Mouse (Mus musculus) liver, adult 2 months (tissue): Measurements from ENCODE around the gene Ucn2. TPM values are rescaled to one million over a fixed set of nuclear protein-coding genes. Genes with fewer than 3 reads are reported as not detected.

Source experiments
- DNase-seq: peaks from one replicate; pipeline ENCODE4 v3.0.0-alpha.2; 2011; ENCODE audit warnings: low read depth, low spot score; ENCODE audit errors: extremely low read depth
- H3K27ac ChIP-seq: fragments of 200-500 bp; replicated peaks from 2 replicates; pipeline ENCODE4 v1.5.1; 2012; ENCODE audit warnings: low read depth, mild to moderate bottlenecking, control low read depth, inconsistent platforms, low read length; ENCODE audit not compliant: insufficient read depth
- H3K27me3 ChIP-seq: fragments of 200-500 bp; 2 replicates; pipeline ENCODE4 v1.6.1; 2012; ENCODE audit warnings: mild to moderate bottlenecking, moderate library complexity, low read length, inconsistent platforms; ENCODE audit not compliant: control insufficient read depth, insufficient read depth
- H3K36me3 ChIP-seq: fragments of 200-500 bp; 2 replicates; pipeline ENCODE4 v1.6.1; 2012; ENCODE audit warnings: low read length, inconsistent platforms; ENCODE audit not compliant: control insufficient read depth, insufficient read depth
- H3K4me1 ChIP-seq: fragments of 200-500 bp; 2 replicates; pipeline ENCODE4 v1.6.1; 2011; ENCODE audit warnings: low read length; ENCODE audit not compliant: control insufficient read depth, insufficient read depth
- H3K4me3 ChIP-seq: fragments of 200-500 bp; 2 replicates; pipeline ENCODE4 v1.5.1; 2011; ENCODE audit warnings: low read depth, mild to moderate bottlenecking, control low read depth, low read length, moderate library complexity; ENCODE audit not compliant: insufficient read depth
- H3K79me2 ChIP-seq: fragments of 200-500 bp; 2 replicates; pipeline ENCODE4 v1.6.1; 2012; ENCODE audit warnings: inconsistent platforms, mild to moderate bottlenecking, low read length, moderate library complexity; ENCODE audit not compliant: control insufficient read depth, insufficient read depth
- H3K9ac ChIP-seq: fragments of 200-500 bp; 2 replicates; pipeline ENCODE4 v1.6.1; 2012; ENCODE audit warnings: low read depth, mild to moderate bottlenecking, control low read depth, inconsistent platforms, low read length
- CTCF ChIP-seq: fragments of 200-500 bp; IDR thresholded peaks from 2 replicates; pipeline ENCODE4 v1.5.1; 2011; ENCODE audit warnings: low read depth, low read length, control low read depth
- POLR2A ChIP-seq: fragments of 200-500 bp; IDR thresholded peaks from 2 replicates; pipeline ENCODE4 v1.6.1; 2011; ENCODE audit warnings: low read length, control low read depth; ENCODE audit not compliant: insufficient read depth; ENCODE audit errors: extremely low read depth
- WGBS: fragments of 180-500 bp; shearing (Covaris S2); methylation state at CpG from one replicate; pipeline ENCODE4 v1.1.7; 2018; 5-methylcytosine and 5-hydroxymethylcytosine counted together
- polyA plus RNA-seq: library from polyadenylated mRNA; depleted of rRNA; stranded (reverse); fragments of >200 nt; gene quantifications from 2 replicates; pipeline ENCODE4 v1.2.3, GENCODE M21; 2012
- total RNA-seq: library from RNA; depleted of rRNA; stranded (reverse); fragments of >200 nt; gene quantifications from 2 replicates; pipeline ENCODE4 v1.2.3, GENCODE M21; 2014

Gene Ucn2
- total and polyA plus RNA-seq, 2 experiments = not detected

GRCm38 (mm10) chr9:109021428-109021827 lies 35.6 kb downstream of the Ucn2 start:
- H3K4me3 ChIP-seq = no peak overlapping the region
- H3K4me1 ChIP-seq = no peaks in the 10 kb centered on the region; the same call in 1 of the 2 replicates
- no peaks in the 10 kb centered on the region for H3K36me3 ChIP-seq
- no peak overlapping the region for H3K9ac ChIP-seq
- no peak for DNase-seq
- TF ChIP-seq CTCF (no peak), POLR2A (no peak)
- WGBS = 85% methylated on average over 4 of the region's 4 CpGs
- H3K27ac ChIP-seq = no peak overlapping the region
- H3K79me2 ChIP-seq = no peaks in the 10 kb centered on the region
- no peaks in the 10 kb centered on the region for H3K27me3 ChIP-seq

- H3K4me3 ChIP-seq = no peak overlapping the region
- no peaks in the 10 kb centered on the region; the same call in 1 of the 2 replicates for H3K4me1 ChIP-seq
- TF ChIP-seq CTCF (no peak), POLR2A (no peak)
- H3K36me3 ChIP-seq = no peaks in the 10 kb centered on the region
- no peak overlapping the region for H3K27ac ChIP-seq
- H3K9ac ChIP-seq = no peak overlapping the region
- no peaks in the 10 kb centered on the region for H3K27me3 ChIP-seq
- DNase-seq = peak; percentile 40
- no peaks in the 10 kb centered on the region for H3K79me2 ChIP-seq
- WGBS = 79% methylated on average over 17 of the region's 17 CpGs
Observed at GRCm38 (mm10) chr9:109022866-109023685, 37.3 kb downstream of the Ucn2 start.

- Histone ChIP-seq H3K9ac (no peak overlapping the region), H3K27me3 (no peaks in the 10 kb centered on the region), H3K27ac (no peak overlapping the region), H3K36me3 (no peaks in the 10 kb centered on the region), H3K79me2 (no peaks in the 10 kb centered on the region), H3K4me3 (no peak overlapping the region), H3K4me1 (no peaks in the 10 kb centered on the region)
- TF ChIP-seq POLR2A (no peak), CTCF (no peak)
- DNase-seq = peak; percentile 40
- 38% methylated on average over 8 of the region's 8 CpGs for WGBS
Observed at GRCm38 (mm10) chr9:109027521-109027920, 41.7 kb downstream of the Ucn2 start.

DNA sequence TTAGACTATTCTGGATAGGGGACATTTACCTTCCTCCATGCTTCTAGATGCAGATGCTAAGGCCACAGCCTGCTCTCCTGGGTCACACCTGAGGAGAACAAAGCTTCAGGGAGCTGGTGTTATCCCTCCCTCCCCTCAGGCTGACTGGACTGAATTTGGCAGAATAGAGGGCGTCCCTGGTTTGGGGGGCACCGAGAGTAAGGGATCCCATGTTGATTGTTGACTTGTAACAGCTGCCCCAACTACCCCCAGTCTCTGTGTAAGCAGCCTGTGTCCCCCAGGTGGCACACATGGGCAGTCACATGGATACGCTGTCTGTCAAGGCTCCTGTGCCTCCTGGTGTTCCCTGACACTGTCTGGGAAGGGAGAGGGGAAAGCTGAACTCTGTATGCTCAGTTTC lies 42.6 kb downstream of the Ucn2 start:
- Histone ChIP-seq H3K4me1 (no peaks in the 10 kb centered on the region), H3K27ac (no peak overlapping the region), H3K79me2 (no peaks in the 10 kb centered on the region), H3K4me3 (no peak overlapping the region), H3K9ac (no peak overlapping the region), H3K27me3 (no peaks in the 10 kb centered on the region), H3K36me3 (no peaks in the 10 kb centered on the region)
- WGBS = 89% methylated on average over 3 of the region's 3 CpGs
- no peak for DNase-seq
- no peak for TF ChIP-seq CTCF
- no peak for TF ChIP-seq POLR2A

DNA sequence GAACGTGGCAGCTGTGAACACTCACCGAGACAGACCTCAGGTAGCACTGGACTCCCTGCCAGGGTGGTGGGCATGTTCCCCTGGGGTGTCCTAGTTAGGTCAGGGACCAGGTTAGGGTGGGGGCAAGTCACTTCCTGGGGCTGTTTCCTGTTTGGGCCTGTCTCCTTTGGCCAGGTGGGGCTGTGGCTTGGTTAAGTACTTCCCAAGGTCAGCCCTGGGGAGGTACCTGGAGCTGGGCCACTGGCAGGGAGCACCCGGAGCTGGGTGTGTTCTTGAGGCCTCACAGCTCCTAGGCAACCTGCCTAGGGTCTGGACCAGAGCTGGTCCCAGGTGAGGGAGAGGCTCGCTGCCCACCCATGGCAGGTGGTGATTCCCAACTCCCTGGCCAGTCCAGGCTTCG lies 43.1 kb downstream of the Ucn2 start:
- DNase-seq = no peak
- H3K9ac ChIP-seq = no peak overlapping the region
- H3K4me3 ChIP-seq = no peak overlapping the region
- H3K27ac ChIP-seq = no peak overlapping the region
- no peaks in the 10 kb centered on the region for H3K27me3 ChIP-seq
- H3K4me1 ChIP-seq = no peaks in the 10 kb centered on the region
- H3K79me2 ChIP-seq = no peaks in the 10 kb centered on the region
- TF ChIP-seq POLR2A (no peak), CTCF (no peak)
- no peaks in the 10 kb centered on the region for H3K36me3 ChIP-seq
- WGBS = 79% methylated on average over 5 of the region's 5 CpGs

DNA sequence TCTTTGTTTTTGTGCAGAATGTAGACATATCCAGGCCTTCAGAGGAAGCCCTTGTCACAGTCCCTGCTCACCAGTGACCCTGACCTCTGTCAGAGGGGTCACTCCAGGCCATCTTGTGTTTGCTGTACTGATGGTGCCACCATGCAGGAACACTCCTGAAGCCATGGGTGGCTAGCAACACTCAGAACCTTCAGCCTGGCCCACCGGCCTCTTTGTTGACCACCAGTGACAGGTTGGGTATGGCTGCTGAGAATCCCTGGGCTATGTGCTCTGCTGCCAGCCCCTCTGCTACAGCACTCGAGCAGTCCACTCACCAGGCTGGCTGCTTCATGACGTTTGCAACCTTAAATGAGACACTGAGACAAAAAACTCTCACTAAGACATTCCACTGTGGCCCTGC lies 44.5 kb downstream of the Ucn2 start:
- H3K27me3 ChIP-seq = no peaks in the 10 kb centered on the region

More for the DNA sequence above, 44.5 kb downstream of the Ucn2 start:
- 81% methylated on average over 3 of the region's 3 CpGs for WGBS
- Histone ChIP-seq H3K4me3 (no peak overlapping the region), H3K79me2 (no peaks in the 10 kb centered on the region), H3K4me1 (no peaks in the 10 kb centered on the region), H3K27ac (no peak overlapping the region), H3K9ac (no peak overlapping the region), H3K36me3 (no peaks in the 10 kb centered on the region)
- no peak for DNase-seq
- no peak for TF ChIP-seq POLR2A
- TF ChIP-seq CTCF = no peak
